10 mouse cellular contexts compared by ENCODE assay signal in the genomic region with DNA sequence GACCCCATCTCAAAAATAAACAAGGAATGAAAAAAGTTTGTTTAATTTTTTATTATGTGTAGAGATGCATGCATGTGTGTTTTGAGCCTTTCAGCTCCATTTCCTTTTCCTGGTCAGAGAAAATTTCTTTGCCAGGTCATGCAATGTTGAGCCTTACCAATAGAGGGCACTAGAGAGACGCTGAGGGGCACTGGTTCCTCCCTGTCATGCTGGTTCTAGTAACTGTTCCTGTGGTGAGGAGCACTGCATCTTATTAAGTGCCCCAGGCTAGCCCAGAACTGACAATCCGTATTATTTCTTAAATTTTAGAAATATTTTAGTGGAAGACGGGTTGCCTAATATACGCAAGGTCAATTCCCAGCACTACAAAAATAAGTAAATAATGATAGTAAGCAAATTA. TPM values are rescaled to one million over a fixed set of nuclear protein-coding genes. Genes with fewer than 3 reads are reported as not detected.
A peak's percentile ranks its signal among the peaks of the same experiment; 100 is the strongest.
DNase-seq lines count a peak whose midpoint lies in the region; ATAC-seq and TF ChIP-seq lines count a peak whose summit lies in the region.
"Had no signal": no experiment of that assay in that cellular context is flagged by ENCODE, and none has a peak within 500 bp of the region (broad histone marks: within the 10 kb centered on the region; RNA-seq: fewer than 3 reads in every experiment).

No protein-coding gene starts in this region.

- no peak for TF ChIP-seq POLR2A in cortical plate, adult 2 months (IDR thresholded peaks at IDR 0.05; ENCODE audit: extremely low read depth, insufficient read depth, low read length)

- no peak for ATAC-seq in kidney, embryonic 16.5 days (ENCODE audit: low FRiP score, low TSS enrichment)
- ATAC-seq in heart, postnatal 0 days (ENCODE audit: insufficient read depth, low read depth), result peak; percentile 53; the same call in 1 of the 2 replicates

- H3K9ac ChIP-seq in kidney, embryonic 16.5 days (replicated peaks; ENCODE audit: low read length), result no peak overlapping the region
- H3K9ac ChIP-seq in heart, postnatal 0 days (replicated peaks; ENCODE audit: low read depth, low read length), result no peak overlapping the region
- H3K9ac ChIP-seq: embryonic facial prominence, embryonic 13.5 days; midbrain, embryonic 12.5 days had no signal

- H3K9me3 ChIP-seq in kidney, embryonic 16.5 days (ENCODE audit: low read length), result no peaks in the 10 kb centered on the region
- no peaks in the 10 kb centered on the region for H3K9me3 ChIP-seq in heart, postnatal 0 days (replicated peaks; ENCODE audit: control insufficient read depth, low read length)
- H3K9me3 ChIP-seq: embryonic facial prominence, embryonic 13.5 days; midbrain, embryonic 12.5 days had no signal

- no peak overlapping the region for H3K4me3 ChIP-seq in kidney, embryonic 16.5 days (ENCODE audit: low read length)
- no peak overlapping the region for H3K4me3 ChIP-seq in cortical plate, adult 2 months (ENCODE audit: insufficient read depth, low read length)
- no peak overlapping the region for H3K4me3 ChIP-seq in heart, postnatal 0 days (ENCODE audit: low read depth, low read length)
- H3K4me3 ChIP-seq: embryonic facial prominence, embryonic 13.5 days; midbrain, embryonic 12.5 days had no signal

- no peak overlapping the region for H3K4me2 ChIP-seq in kidney, embryonic 16.5 days (replicated peaks; ENCODE audit: low read depth, low read length)
- no peak overlapping the region for H3K4me2 ChIP-seq in heart, postnatal 0 days (ENCODE audit: low read depth, low read length)
- H3K4me2 ChIP-seq: embryonic facial prominence, embryonic 13.5 days; midbrain, embryonic 12.5 days had no signal

- no peaks in the 10 kb centered on the region for H3K36me3 ChIP-seq in kidney, embryonic 16.5 days (ENCODE audit: insufficient read depth, low read length)
- H3K36me3 ChIP-seq in heart, postnatal 0 days (replicated peaks; ENCODE audit: control insufficient read depth, insufficient read depth, low read length), result no peaks in the 10 kb centered on the region
- H3K36me3 ChIP-seq in splenic B cell, adult 2 months (ENCODE audit: control insufficient read depth, insufficient read depth, low read length, poor library complexity, severe bottlenecking), result no peaks in the 10 kb centered on the region
- H3K36me3 ChIP-seq: embryonic facial prominence, embryonic 13.5 days; midbrain, embryonic 12.5 days had no signal

- no peaks in the 10 kb centered on the region for H3K4me1 ChIP-seq in kidney, embryonic 16.5 days (ENCODE audit: insufficient read depth, low read length)
- H3K4me1 ChIP-seq in cortical plate, adult 2 months (ENCODE audit: control insufficient read depth, insufficient read depth, low read length), result no peaks in the 10 kb centered on the region
- H3K4me1 ChIP-seq in heart, postnatal 0 days (ENCODE audit: control insufficient read depth, insufficient read depth), result no peaks in the 10 kb centered on the region
- H3K4me1 ChIP-seq: midbrain, embryonic 12.5 days had no signal

- TF ChIP-seq CTCF in cortical plate, adult 2 months (IDR thresholded peaks at IDR 0.05; ENCODE audit: extremely low read depth, insufficient read depth, low read length), result peak; percentile 96
- peak; percentile 93 for TF ChIP-seq CTCF in heart, postnatal 0 days (IDR thresholded peaks at IDR 0.05; ENCODE audit: low read depth)

- no peaks in the 10 kb centered on the region for H3K27me3 ChIP-seq in kidney, embryonic 16.5 days (ENCODE audit: insufficient read depth, low read length)
- no peaks in the 10 kb centered on the region for H3K27me3 ChIP-seq in heart, postnatal 0 days (ENCODE audit: control insufficient read depth, insufficient read depth, low read length)
- no peaks in the 10 kb centered on the region for H3K27me3 ChIP-seq in splenic B cell, adult 2 months (ENCODE audit: control insufficient read depth, insufficient read depth, low read length, poor library complexity, severe bottlenecking)
- H3K27me3 ChIP-seq: embryonic facial prominence, embryonic 13.5 days; midbrain, embryonic 12.5 days had no signal

- TF ChIP-seq EP300 in heart, postnatal 0 days (IDR thresholded peaks at IDR 0.05; ENCODE audit: low read depth), result no peak

- DNase-seq in kidney, adult 18-20 months, result peak; percentile 67
- peak; percentile 80 to 95 for DNase-seq in adrenal gland, adult (ENCODE audit: inconsistent age in 2 of 2, low spot score in 1 of 2)
- DNase-seq in heart, postnatal 0 days (ENCODE audit: low spot score), result peak; percentile 61
- DNase-seq in layer of hippocampus, postnatal 25 days (ENCODE audit: extremely low spot score in 1 of 2, low spot score in 1 of 2), result peak; percentile 51 to 71
- peak; percentile 28 to 87 for DNase-seq in lung, postnatal 4 days
- peak; percentile 90 for DNase-seq in splenic B cell, adult 2 months (ENCODE audit: low read depth, low spot score)

- 51% methylated on average over 4 of the region's 4 CpGs for WGBS in kidney, embryonic 16.5 days
- 44% methylated on average over 4 of the region's 4 CpGs for WGBS in heart, postnatal 0 days

- H3K27ac ChIP-seq in kidney, embryonic 16.5 days (ENCODE audit: low read length), result no peak overlapping the region
- no peak overlapping the region for H3K27ac ChIP-seq in cortical plate, adult 2 months (ENCODE audit: insufficient read depth, low read length)
- H3K27ac ChIP-seq in heart, postnatal 0 days (ENCODE audit: low read depth), result no peak overlapping the region
- H3K27ac ChIP-seq: embryonic facial prominence, embryonic 13.5 days; midbrain, embryonic 12.5 days had no signal

RNA-seq across cellular contexts. Expression of gene Aff1, which starts 11.8 kb away (rescaled TPM):
- polyA plus RNA-seq in kidney, embryonic 16.5 days (2015; fragmentation: Nextera tagmentation; extraction: Ambion mirVana), result 13.2 and 14.5 TPM in 2 replicates
- 3.4 and 3.6 TPM in 2 replicates for polyA plus RNA-seq in cortical plate, adult 2 months (2012; rRNA removed)
- total RNA-seq in heart, postnatal 0 days (2014; rRNA removed; ENCODE audit: low replicate concordance), result 14.0 and 29.0 TPM in 2 replicates
- polyA plus RNA-seq in heart, postnatal 0 days (2015; fragmentation: Nextera tagmentation; extraction: Ambion mirVana), result 5.4 and 6.5 TPM in 2 replicates
- 10 to 100 TPM; 14.1 to 14.2 TPM for total RNA-seq in layer of hippocampus, postnatal 25 days (2021)

RNA-seq across cellular contexts. Expression of gene 1700016H13Rik, which starts 24.6 kb away (rescaled TPM):
- 0.14 TPM in 1 of 2 replicates, not detected in the other for polyA plus RNA-seq in kidney, embryonic 16.5 days (2015; fragmentation: Nextera tagmentation; extraction: Ambion mirVana)
- not detected in 2 replicates for polyA plus RNA-seq in cortical plate, adult 2 months (2012; rRNA removed)
- not detected in 2 replicates for total RNA-seq in heart, postnatal 0 days (2014; rRNA removed; ENCODE audit: low replicate concordance)
- polyA plus RNA-seq in heart, postnatal 0 days (2015; fragmentation: Nextera tagmentation; extraction: Ambion mirVana), result 0.21 and 0.33 TPM in 2 replicates
- not detected for total RNA-seq in layer of hippocampus, postnatal 25 days (2021)

RNA-seq across cellular contexts. Expression of gene Slc10a6, which starts 51.2 kb away (rescaled TPM):
- polyA plus RNA-seq in kidney, embryonic 16.5 days (2015; fragmentation: Nextera tagmentation; extraction: Ambion mirVana), result 0.11 and 0.26 TPM in 2 replicates
- polyA plus RNA-seq in cortical plate, adult 2 months (2012; rRNA removed), result 0.04 TPM in 1 of 2 replicates, not detected in the other
- total RNA-seq in heart, postnatal 0 days (2014; rRNA removed; ENCODE audit: low replicate concordance), result 9.6 and 14.9 TPM in 2 replicates
- 1.2 and 1.7 TPM in 2 replicates for polyA plus RNA-seq in heart, postnatal 0 days (2015; fragmentation: Nextera tagmentation; extraction: Ambion mirVana)
- under 1 TPM in 1 of 2 experiments, not detected in 1; 0.12 TPM for total RNA-seq in layer of hippocampus, postnatal 25 days (2021)
- polyA plus RNA-seq: midbrain, embryonic 12.5 days had no signal
